Mouse (Mus musculus) neutrophil, adult 83 days (primary cell): ENCODE measurements around the gene Cdh5. TPM values are rescaled to one million over a fixed set of nuclear protein-coding genes. Genes with fewer than 3 reads are reported as not detected.

Experiments
- total RNA-seq, 2 experiments: library from RNA; stranded (reverse); gene quantifications; one replicate each; pipeline ENCODE4 v1.2.4; 2023

Gene Cdh5
- total RNA-seq = under 1 TPM; 0.26 to 0.33 TPM

GRCm38 (mm10) chr8:104101415-104101814, at the start of gene Cdh5:
Cdh5 (plus strand) TSS chr8:104101625.

GRCm38 (mm10) chr8:104170118-104171049, 69.0 kb downstream of the Cdh5 start, which contains the start of gene Bean1:
Bean1 (plus strand) TSS chr8:104170442.

Other genes with a start within 250 kb of the Cdh5 start
- not detected for gene Bean1, start 68.8 kb downstream of the Cdh5 start, total RNA-seq
- gene Tk2, start 146.9 kb downstream of the Cdh5 start, total RNA-seq = 10 to 100 TPM; 56.2 to 58.6 TPM
- 100 to 1,000 TPM in 1 of 2 experiments, 10 to 100 TPM in 1; 96.8 to 110 TPM for gene Cklf, start 149.2 kb downstream of the Cdh5 start, total RNA-seq
- gene Cmtm2a, start 191.6 kb downstream of the Cdh5 start, total RNA-seq = not detected
- not detected for gene Gm45711, start 208.5 kb downstream of the Cdh5 start, total RNA-seq
- not detected for gene Cmtm1, start 208.5 kb downstream of the Cdh5 start, total RNA-seq
- gene Gm11020, start 219.9 kb downstream of the Cdh5 start, total RNA-seq = not detected
- gene Cmtm2b, start 220.6 kb downstream of the Cdh5 start, total RNA-seq = not detected
- 10 to 100 TPM; 24.7 to 37.0 TPM for gene Cmtm3, start 237.8 kb downstream of the Cdh5 start, total RNA-seq